Mouse (Mus musculus): ENCODE measurements around the gene Olfr263. TPM values are rescaled to one million over a fixed set of nuclear protein-coding genes. Genes with fewer than 3 reads are reported as not detected.
"Not testable (repeated sequence)": the region's sequence is repeated elsewhere in the genome, so short reads cannot be mapped to it uniquely, and the experiment has no call there.

Olfr263 gene
- polyA plus RNA-seq (2014; fragmentation: Nextera tagmentation; extraction: Ambion mirVana): not detected in 2 replicates

DNA sequence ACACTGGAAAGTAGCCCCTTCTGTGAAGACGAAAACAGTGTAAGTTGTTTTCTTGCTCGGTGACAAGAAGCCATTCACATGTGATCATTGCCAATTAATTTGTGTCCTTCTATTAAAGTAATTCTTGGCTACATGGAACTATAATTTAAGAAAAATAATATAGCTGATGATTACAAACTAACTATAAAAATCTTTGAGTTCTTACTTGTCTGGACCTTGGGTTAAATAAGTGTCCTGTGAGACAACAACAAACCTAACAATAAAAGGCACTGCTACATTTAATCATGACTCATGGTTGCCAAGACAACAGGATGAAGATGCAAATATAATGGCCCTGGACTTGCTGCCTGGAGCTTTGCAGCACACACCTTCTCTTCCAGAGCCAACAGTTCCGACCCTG lies at the start of gene Olfr263:
TSS of gene Olfr263 (plus strand) at position 301 of the 400 bp plus-strand sequence.
- WGBS: 72% methylated on average over 3 of the region's 3 CpGs
- H3K36me3 ChIP-seq (ENCODE audit: control insufficient read depth, insufficient read depth, low read length); ATAC-seq (ENCODE audit: insufficient number of reproducible peaks, insufficient read depth, low FRiP score, low read depth); H3K4me1 ChIP-seq (ENCODE audit: control insufficient read depth, insufficient read depth, low read length); H3K9ac ChIP-seq (replicated peaks; ENCODE audit: low read depth, low read length); H3K4me2 ChIP-seq (replicated peaks; ENCODE audit: low read depth, low read length); H3K4me3 ChIP-seq (ENCODE audit: low read depth, low read length); H3K27me3 ChIP-seq (ENCODE audit: control insufficient read depth, insufficient read depth, low read length); H3K9me3 ChIP-seq (ENCODE audit: control insufficient read depth, low read depth, low read length); H3K27ac ChIP-seq (ENCODE audit: low read length): not testable (repeated sequence)

GRCm38 (mm10) chr13:21082686-21083085 lies 46.8 kb upstream of the Olfr263 start:
- H3K4me3 ChIP-seq (ENCODE audit: low read depth, low read length): no peak overlapping the region
- no peak overlapping the region for H3K27ac ChIP-seq (ENCODE audit: low read length)
- 74% methylated on average over 2 of the region's 2 CpGs for WGBS
- no peaks in the 10 kb centered on the region for H3K4me1 ChIP-seq (ENCODE audit: control insufficient read depth, insufficient read depth, low read length)
- no peaks in the 10 kb centered on the region for H3K9me3 ChIP-seq (ENCODE audit: control insufficient read depth, low read depth, low read length)
- ATAC-seq (ENCODE audit: insufficient number of reproducible peaks, insufficient read depth, low FRiP score, low read depth): no peak
- no peaks in the 10 kb centered on the region for H3K27me3 ChIP-seq (ENCODE audit: control insufficient read depth, insufficient read depth, low read length)
- no peaks in the 10 kb centered on the region for H3K36me3 ChIP-seq (ENCODE audit: control insufficient read depth, insufficient read depth, low read length)
- H3K4me2 ChIP-seq (replicated peaks; ENCODE audit: low read depth, low read length): no peak overlapping the region
- H3K9ac ChIP-seq (replicated peaks; ENCODE audit: low read depth, low read length): no peak overlapping the region

- H3K27ac ChIP-seq (ENCODE audit: low read length): no peak overlapping the region
- H3K9ac ChIP-seq (replicated peaks; ENCODE audit: low read depth, low read length): no peak overlapping the region
- no peaks in the 10 kb centered on the region for H3K36me3 ChIP-seq (ENCODE audit: control insufficient read depth, insufficient read depth, low read length)
- H3K27me3 ChIP-seq (ENCODE audit: control insufficient read depth, insufficient read depth, low read length): no peaks in the 10 kb centered on the region
- no peak overlapping the region for H3K4me2 ChIP-seq (replicated peaks; ENCODE audit: low read depth, low read length)
- H3K4me3 ChIP-seq (ENCODE audit: low read depth, low read length): no peak overlapping the region
- no peaks in the 10 kb centered on the region for H3K4me1 ChIP-seq (ENCODE audit: control insufficient read depth, insufficient read depth, low read length)
- H3K9me3 ChIP-seq (ENCODE audit: control insufficient read depth, low read depth, low read length): no peaks in the 10 kb centered on the region
- ATAC-seq (ENCODE audit: insufficient number of reproducible peaks, insufficient read depth, low FRiP score, low read depth): peak; percentile 10; the same call in 1 of the 2 replicates
- WGBS: 90% methylated on average over 3 of the region's 3 CpGs
These were observed 19.7 kb upstream of the Olfr263 start for GRCm38 (mm10) chr13:21109759-21110158.

- Histone ChIP-seq H3K27me3 (ENCODE audit: control insufficient read depth, insufficient read depth, low read length) (no peaks in the 10 kb centered on the region), H3K4me2 (replicated peaks; ENCODE audit: low read depth, low read length) (no peak overlapping the region), H3K27ac (ENCODE audit: low read length) (no peak overlapping the region), H3K4me1 (ENCODE audit: control insufficient read depth, insufficient read depth, low read length) (no peaks in the 10 kb centered on the region), H3K4me3 (ENCODE audit: low read depth, low read length) (no peak overlapping the region), H3K9ac (replicated peaks; ENCODE audit: low read depth, low read length) (no peak overlapping the region), H3K36me3 (ENCODE audit: control insufficient read depth, insufficient read depth, low read length) (no peaks in the 10 kb centered on the region), H3K9me3 (ENCODE audit: control insufficient read depth, low read depth, low read length) (no peaks in the 10 kb centered on the region)
- no peak for ATAC-seq (ENCODE audit: insufficient number of reproducible peaks, insufficient read depth, low FRiP score, low read depth)
- 93% methylated on average over 6 of the region's 6 CpGs for WGBS
These were observed 19.0 kb upstream of the Olfr263 start for GRCm38 (mm10) chr13:21110441-21110840.

- H3K4me2 ChIP-seq (replicated peaks; ENCODE audit: low read depth, low read length); H3K27me3 ChIP-seq (ENCODE audit: control insufficient read depth, insufficient read depth, low read length); H3K36me3 ChIP-seq (ENCODE audit: control insufficient read depth, insufficient read depth, low read length); H3K4me1 ChIP-seq (ENCODE audit: control insufficient read depth, insufficient read depth, low read length); H3K4me3 ChIP-seq (ENCODE audit: low read depth, low read length); H3K9ac ChIP-seq (replicated peaks; ENCODE audit: low read depth, low read length); H3K27ac ChIP-seq (ENCODE audit: low read length); ATAC-seq (ENCODE audit: insufficient number of reproducible peaks, insufficient read depth, low FRiP score, low read depth); H3K9me3 ChIP-seq (ENCODE audit: control insufficient read depth, low read depth, low read length): not testable (repeated sequence)
- WGBS: 78% methylated on average over 3 of the region's 3 CpGs
These were observed 18.3 kb upstream of the Olfr263 start, which contains the start of gene Olfr1369-ps1 for GRCm38 (mm10) chr13:21111183-21111582. Olfr1369-ps1 (plus strand) TSS chr13:21111483.

DNA sequence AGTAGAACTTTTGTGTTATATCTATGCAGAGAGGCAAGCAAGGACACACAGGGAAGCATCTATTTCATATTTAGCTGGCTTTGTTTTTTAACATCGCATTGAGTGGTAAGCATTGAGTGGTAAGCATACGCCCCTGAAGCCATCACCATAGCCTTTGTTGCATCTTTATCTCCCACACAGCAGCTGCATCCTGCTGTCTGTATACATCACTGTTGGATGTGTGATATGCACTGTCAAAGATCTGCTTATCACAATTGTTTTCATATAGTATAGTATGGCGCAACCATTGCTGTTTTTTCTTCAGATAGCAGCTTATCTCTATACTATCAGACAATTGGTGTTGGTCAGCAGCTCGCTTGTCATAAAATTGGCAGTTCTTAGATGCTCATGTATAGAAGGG lies 15.3 kb upstream of the Olfr263 start:
- no peaks in the 10 kb centered on the region for H3K9me3 ChIP-seq (ENCODE audit: control insufficient read depth, low read depth, low read length)
- no peak for ATAC-seq (ENCODE audit: insufficient number of reproducible peaks, insufficient read depth, low FRiP score, low read depth)
- no peak overlapping the region for H3K4me2 ChIP-seq (replicated peaks; ENCODE audit: low read depth, low read length)
- H3K36me3 ChIP-seq (ENCODE audit: control insufficient read depth, insufficient read depth, low read length): no peaks in the 10 kb centered on the region
- H3K4me3 ChIP-seq (ENCODE audit: low read depth, low read length): no peak overlapping the region
- H3K9ac ChIP-seq (replicated peaks; ENCODE audit: low read depth, low read length): no peak overlapping the region
- no peaks in the 10 kb centered on the region for H3K27me3 ChIP-seq (ENCODE audit: control insufficient read depth, insufficient read depth, low read length)
- WGBS: 75% methylated on average over 4 of the region's 4 CpGs
- H3K4me1 ChIP-seq (ENCODE audit: control insufficient read depth, insufficient read depth, low read length): no peaks in the 10 kb centered on the region
- no peak overlapping the region for H3K27ac ChIP-seq (ENCODE audit: low read length)

- no peak overlapping the region for H3K4me2 ChIP-seq (replicated peaks; ENCODE audit: low read depth, low read length)
- no peak for ATAC-seq (ENCODE audit: insufficient number of reproducible peaks, insufficient read depth, low FRiP score, low read depth)
- H3K4me3 ChIP-seq (ENCODE audit: low read depth, low read length): no peak overlapping the region
- H3K27ac ChIP-seq (ENCODE audit: low read length): no peak overlapping the region
- no peaks in the 10 kb centered on the region for H3K9me3 ChIP-seq (ENCODE audit: control insufficient read depth, low read depth, low read length)
- H3K4me1 ChIP-seq (ENCODE audit: control insufficient read depth, insufficient read depth, low read length): no peaks in the 10 kb centered on the region
- no peaks in the 10 kb centered on the region for H3K27me3 ChIP-seq (ENCODE audit: control insufficient read depth, insufficient read depth, low read length)
- H3K36me3 ChIP-seq (ENCODE audit: control insufficient read depth, insufficient read depth, low read length): no peaks in the 10 kb centered on the region
- H3K9ac ChIP-seq (replicated peaks; ENCODE audit: low read depth, low read length): no peak overlapping the region
- WGBS: 28% methylated on average over 8 of the region's 8 CpGs
These were observed 13.0 kb downstream of the Olfr263 start for GRCm38 (mm10) chr13:21142421-21142820.

- H3K4me1 ChIP-seq (ENCODE audit: control insufficient read depth, insufficient read depth, low read length): no peaks in the 10 kb centered on the region
- H3K4me2 ChIP-seq (replicated peaks; ENCODE audit: low read depth, low read length): no peak within 1 kb of the TSS
- H3K36me3 ChIP-seq (ENCODE audit: control insufficient read depth, insufficient read depth, low read length): no peaks in the 10 kb centered on the region
- no peaks in the 10 kb centered on the region for H3K9me3 ChIP-seq (ENCODE audit: control insufficient read depth, low read depth, low read length)
- 72% methylated on average over 4 of the region's 4 CpGs for WGBS
- no peaks in the 10 kb centered on the region for H3K27me3 ChIP-seq (ENCODE audit: control insufficient read depth, insufficient read depth, low read length)
- no peak within 1 kb of the TSS for H3K4me3 ChIP-seq (ENCODE audit: low read depth, low read length)
- H3K27ac ChIP-seq (ENCODE audit: low read length): no peak within 1 kb of the TSS
- ATAC-seq (ENCODE audit: insufficient number of reproducible peaks, insufficient read depth, low FRiP score, low read depth): no peak
- H3K9ac ChIP-seq (replicated peaks; ENCODE audit: low read depth, low read length): no peak within 1 kb of the TSS
These were observed 16.3 kb downstream of the Olfr263 start, which contains the start of gene Olfr1368 for GRCm38 (mm10) chr13:21145767-21146166. Olfr1368 (minus strand) TSS chr13:21145867.

GRCm38 (mm10) chr13:21155888-21156287 lies 26.4 kb downstream of the Olfr263 start:
- Histone ChIP-seq H3K4me2 (replicated peaks; ENCODE audit: low read depth, low read length) (no peak overlapping the region), H3K27me3 (ENCODE audit: control insufficient read depth, insufficient read depth, low read length) (no peaks in the 10 kb centered on the region), H3K4me1 (ENCODE audit: control insufficient read depth, insufficient read depth, low read length) (no peaks in the 10 kb centered on the region), H3K27ac (ENCODE audit: low read length) (no peak overlapping the region), H3K9me3 (ENCODE audit: control insufficient read depth, low read depth, low read length) (no peaks in the 10 kb centered on the region), H3K9ac (replicated peaks; ENCODE audit: low read depth, low read length) (no peak overlapping the region), H3K4me3 (ENCODE audit: low read depth, low read length) (no peak overlapping the region), H3K36me3 (ENCODE audit: control insufficient read depth, insufficient read depth, low read length) (no peaks in the 10 kb centered on the region)
- ATAC-seq (ENCODE audit: insufficient number of reproducible peaks, insufficient read depth, low FRiP score, low read depth): no peak
- 76% methylated on average over 5 of the region's 5 CpGs for WGBS
